Comparison of ENCODE assay signal across 31 mouse cellular contexts in the genomic region with DNA sequence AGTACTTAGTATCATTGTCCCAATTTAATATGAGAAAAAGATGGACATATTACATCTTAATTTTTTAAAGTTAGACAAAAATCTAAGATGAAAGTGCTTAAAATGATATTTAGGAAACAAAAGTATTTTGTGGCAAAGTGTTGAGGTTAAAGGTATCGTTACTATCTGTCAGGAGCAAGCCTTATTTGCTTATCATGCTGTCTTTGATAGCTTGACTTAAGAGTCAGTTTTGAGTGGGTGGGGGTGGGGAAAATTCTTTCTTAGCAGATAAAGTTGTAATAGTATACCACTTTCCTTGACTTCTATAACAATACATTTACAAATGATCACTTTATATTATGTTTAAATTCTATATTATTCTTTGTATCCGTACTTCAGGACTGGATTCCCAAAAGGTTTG.
"Had no signal": no experiment of that assay in that cellular context is flagged by ENCODE, and none has a peak within 500 bp of the region (broad histone marks: within the 10 kb centered on the region; RNA-seq: fewer than 3 reads in every experiment).

No protein-coding gene starts in this region.

- H3K9me3 ChIP-seq: heart, embryonic 10.5 days; heart, embryonic 12.5 days; heart, embryonic 13.5 days; heart, embryonic 15.5 days; hindbrain, embryonic 10.5 days; hindbrain, embryonic 12.5 days; hindbrain, embryonic 13.5 days; hindbrain, embryonic 15.5 days; intestine, embryonic 15.5 days; kidney, embryonic 15.5 days had no signal

- H3K36me3 ChIP-seq: heart, embryonic 10.5 days; heart, embryonic 12.5 days; heart, embryonic 13.5 days; heart, embryonic 15.5 days; hindbrain, embryonic 10.5 days; hindbrain, embryonic 12.5 days; hindbrain, embryonic 13.5 days; hindbrain, embryonic 15.5 days; intestine, embryonic 15.5 days; kidney, embryonic 15.5 days had no signal

- H3K27ac ChIP-seq: heart, embryonic 10.5 days; heart, embryonic 13.5 days; heart, embryonic 15.5 days; hindbrain, embryonic 10.5 days; hindbrain, embryonic 12.5 days; hindbrain, embryonic 13.5 days; hindbrain, embryonic 14.5 days; hindbrain, embryonic 15.5 days; hindbrain, postnatal 0 days; intestine, embryonic 15.5 days; kidney, embryonic 15.5 days; kidney, postnatal 0 days; layer of hippocampus, adult 2 months; left cerebral cortex, adult 2 months had no signal

- H3K9ac ChIP-seq: heart, embryonic 12.5 days; heart, embryonic 13.5 days; heart, embryonic 15.5 days; hindbrain, embryonic 12.5 days; hindbrain, embryonic 13.5 days; hindbrain, embryonic 14.5 days; hindbrain, embryonic 15.5 days; intestine, embryonic 15.5 days; kidney, embryonic 15.5 days had no signal

- H3K4me1 ChIP-seq: heart, embryonic 10.5 days; heart, embryonic 12.5 days; heart, embryonic 13.5 days; heart, embryonic 15.5 days; hindbrain, embryonic 10.5 days; hindbrain, embryonic 12.5 days; hindbrain, embryonic 13.5 days; hindbrain, embryonic 15.5 days; intestine, embryonic 15.5 days; kidney, embryonic 15.5 days had no signal

- H3K4me3 ChIP-seq: heart, embryonic 10.5 days; heart, embryonic 12.5 days; heart, embryonic 13.5 days; heart, embryonic 15.5 days; hindbrain, embryonic 10.5 days; hindbrain, embryonic 12.5 days; hindbrain, embryonic 13.5 days; hindbrain, embryonic 15.5 days; intestine, embryonic 15.5 days; kidney, embryonic 15.5 days; layer of hippocampus, adult 2 months; left cerebral cortex, adult 2 months had no signal

- DNase-seq: heart, postnatal 10 days; heart, postnatal 14 days; heart, postnatal 36 days; heart, postnatal 4 days; kidney, adult 11 months; kidney, adult 18-20 months; kidney, adult 2 months; kidney, adult 8-10 months; kidney, adult 9 months; kidney, postnatal 10 days; kidney, postnatal 14 days; kidney, postnatal 25 days; kidney, postnatal 36 days; kidney, postnatal 4 days; layer of hippocampus, adult 9-11 months; layer of hippocampus, postnatal 36 days had no signal

- H3K27me3 ChIP-seq: heart, embryonic 12.5 days; heart, embryonic 13.5 days; heart, embryonic 15.5 days; hindbrain, embryonic 12.5 days; hindbrain, embryonic 13.5 days; hindbrain, embryonic 15.5 days; intestine, embryonic 15.5 days; kidney, embryonic 15.5 days had no signal
